ENCODE assay signal across 1 mouse cellular context in the genomic region with DNA sequence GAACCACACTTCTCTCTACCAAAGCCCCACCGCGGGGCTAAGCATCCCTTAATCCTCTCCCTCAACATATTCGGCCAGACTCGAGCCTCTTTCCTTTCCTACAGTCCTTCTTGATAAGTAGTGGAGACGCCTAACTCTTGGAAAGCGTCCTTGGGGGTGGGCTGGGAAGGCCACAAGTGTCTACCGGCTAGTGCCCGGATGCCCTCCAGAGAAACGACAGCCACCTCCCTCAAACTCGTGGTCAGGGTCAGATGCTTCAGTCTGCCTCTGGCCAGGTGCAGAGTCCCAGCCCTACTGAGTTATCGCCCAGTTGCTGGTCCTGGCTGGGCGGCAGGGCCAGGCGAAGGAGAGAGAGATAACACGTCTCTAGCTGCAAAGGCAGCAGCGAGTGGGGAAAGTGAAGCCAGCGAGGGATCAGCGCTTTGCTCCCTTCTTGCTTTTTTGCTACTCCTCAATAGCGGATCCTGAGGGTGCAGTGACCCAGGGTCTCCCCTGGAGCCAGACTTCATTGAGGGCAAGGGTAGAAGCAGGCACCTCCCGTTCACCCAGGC.
A peak's percentile ranks its signal among the peaks of the same experiment; 100 is the strongest.
TF ChIP-seq lines count a peak whose summit lies in the region.

No protein-coding gene starts in this region.

TF ChIP-seq in MEL, 35 proteins besides CTCF, POLR2A, EP300 and RAD21:
- no peak for TF ChIP-seq NELFE (IDR thresholded peaks at IDR 0.05; ENCODE audit: low read depth, low read length)
- TF ChIP-seq MYC (IDR thresholded peaks at IDR 0.05; ENCODE audit: low read depth, low read length), result no peak
- 0 out of 2 replicates have a peak, but pooled peaks have one; percentile 20 for TF ChIP-seq SMC3 (IDR thresholded peaks at IDR 0.05; ENCODE audit: low read depth, low read length)
- peak; percentile 57; the same call in 1 of the 2 replicates for TF ChIP-seq SIN3A (IDR thresholded peaks at IDR 0.05; ENCODE audit: low read length)
- no peak for TF ChIP-seq MEF2A (IDR thresholded peaks at IDR 0.05; ENCODE audit: extremely low read depth, insufficient replicate concordance, low read depth, low read length, poor library complexity, severe bottlenecking)
- no peak for TF ChIP-seq BHLHE40 (IDR thresholded peaks at IDR 0.05; ENCODE audit: borderline replicate concordance, low read depth, low read length)
- peak; percentile 72; the same call in 1 of the 2 replicates for TF ChIP-seq GATA1 (IDR thresholded peaks at IDR 0.05; ENCODE audit: low read depth, low read length)
- TF ChIP-seq MAFK (IDR thresholded peaks at IDR 0.05; ENCODE audit: borderline replicate concordance, low read depth, low read length), result no peak
- peak; percentile 47 for TF ChIP-seq TAL1 (IDR thresholded peaks at IDR 0.05; ENCODE audit: low read length)
- peak; percentile 44; the same call in 1 of the 2 replicates for TF ChIP-seq MAX (IDR thresholded peaks at IDR 0.05; ENCODE audit: low read length)
- no peak for TF ChIP-seq MYB (IDR thresholded peaks at IDR 0.05; ENCODE audit: low read depth, low read length)
- no peak for TF ChIP-seq ZNF384 (IDR thresholded peaks at IDR 0.05; ENCODE audit: low read depth, low read length)
- no peak for TF ChIP-seq E2F4 (IDR thresholded peaks at IDR 0.05; ENCODE audit: borderline replicate concordance, low read depth, low read length)
- TF ChIP-seq ZKSCAN1 (IDR thresholded peaks at IDR 0.05; ENCODE audit: low read depth, low read length), result no peak
- no peak for TF ChIP-seq ZC3H11A (IDR thresholded peaks at IDR 0.05; ENCODE audit: low read depth, low read length)
- no peak for TF ChIP-seq ZMIZ1 (IDR thresholded peaks at IDR 0.05; ENCODE audit: low read depth, low read length)
- TF ChIP-seq ELF1 (IDR thresholded peaks at IDR 0.05; ENCODE audit: low read depth, low read length), result no peak
- no peak for TF ChIP-seq RCOR1 (IDR thresholded peaks at IDR 0.05; ENCODE audit: low read depth, low read length)
- no peak for TF ChIP-seq POLR2AphosphoS2 (IDR thresholded peaks at IDR 0.05; ENCODE audit: low read length)
- TF ChIP-seq MAZ (IDR thresholded peaks at IDR 0.05; ENCODE audit: low read depth, low read length), result no peak
- TF ChIP-seq POLR2AphosphoS5 (IDR thresholded peaks at IDR 0.05; ENCODE audit: borderline replicate concordance, low read depth, low read length), result no peak
- TF ChIP-seq TBP (IDR thresholded peaks at IDR 0.05; ENCODE audit: low read depth, low read length), result 0 out of 2 replicates have a peak, but pooled peaks have one; percentile 5
- TF ChIP-seq NRF1 (IDR thresholded peaks at IDR 0.05; ENCODE audit: insufficient read depth, low read depth, low read length, poor library complexity, severe bottlenecking), result no peak
- no peak for TF ChIP-seq UBTF (IDR thresholded peaks at IDR 0.05; ENCODE audit: borderline replicate concordance, insufficient read depth, low read depth, low read length)
- no peak for TF ChIP-seq USF1 (IDR thresholded peaks at IDR 0.05; ENCODE audit: low read depth, low read length)
- 0 out of 2 replicates have a peak, but pooled peaks have one; percentile 14 for TF ChIP-seq MXI1 (IDR thresholded peaks at IDR 0.05; ENCODE audit: low read depth, low read length)
- 0 out of 2 replicates have a peak, but pooled peaks have one; percentile 56 for TF ChIP-seq TCF12 (IDR thresholded peaks at IDR 0.05; ENCODE audit: low read depth, low read length)
